Mouse (Mus musculus) ES-Bruce4 (cell line): ENCODE results near the gene Dlgap5.

Source experiments
- CTCF ChIP-seq: IDR thresholded peaks from one replicate; pipeline ENCODE4 v1.8.1; 2011; ENCODE audit warnings: low read depth, low read length
- EP300 ChIP-seq: IDR thresholded peaks from 2 replicates; pipeline ENCODE4 v1.6.1; 2011; ENCODE audit warnings: low read depth, low read length; ENCODE audit not compliant: insufficient read depth
- POLR2A ChIP-seq: IDR thresholded peaks from one replicate; pipeline ENCODE4 v1.8.1; 2011; ENCODE audit warnings: low read length; ENCODE audit not compliant: insufficient read depth

GRCm38 (mm10) chr14:47354111-47354577, 64.1 kb downstream of the Dlgap5 start:
- TF ChIP-seq POLR2A (no peak), CTCF (peak; percentile 85), EP300 (peak; percentile 29; the same call in 1 of the 2 replicates)
